Mouse (Mus musculus): ENCODE measurements around the gene Il11ra1. TPM values are rescaled to one million over a fixed set of nuclear protein-coding genes. Genes with fewer than 3 reads are reported as not detected.

The Il11ra1 gene
- polyA plus RNA-seq (2017; shearing (Covaris generic)): 8.7 TPM

DNA sequence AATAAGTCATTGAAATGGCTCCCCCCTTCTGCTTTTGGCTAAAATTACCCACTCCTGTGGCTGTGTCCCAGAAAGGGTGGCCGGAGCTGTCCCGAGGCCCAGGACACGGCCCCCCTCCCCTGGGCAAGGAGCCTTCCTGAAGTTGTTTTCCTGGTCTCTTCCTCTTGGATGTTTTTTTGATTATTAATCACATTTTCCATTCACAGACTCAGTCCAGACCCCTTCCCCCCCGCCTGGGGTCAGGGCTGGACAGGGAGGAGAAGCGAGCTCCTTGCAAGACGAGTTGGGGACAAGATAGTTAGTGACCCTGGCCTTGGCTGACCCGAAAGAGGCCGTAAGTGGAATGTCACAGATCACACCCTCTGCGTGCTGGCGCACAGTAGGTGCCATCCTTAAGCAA lies at the start of gene Il11ra1:
Gene Il11ra1 (plus strand): TSS at position 207 of the 400 bp plus-strand sequence.

DNA sequence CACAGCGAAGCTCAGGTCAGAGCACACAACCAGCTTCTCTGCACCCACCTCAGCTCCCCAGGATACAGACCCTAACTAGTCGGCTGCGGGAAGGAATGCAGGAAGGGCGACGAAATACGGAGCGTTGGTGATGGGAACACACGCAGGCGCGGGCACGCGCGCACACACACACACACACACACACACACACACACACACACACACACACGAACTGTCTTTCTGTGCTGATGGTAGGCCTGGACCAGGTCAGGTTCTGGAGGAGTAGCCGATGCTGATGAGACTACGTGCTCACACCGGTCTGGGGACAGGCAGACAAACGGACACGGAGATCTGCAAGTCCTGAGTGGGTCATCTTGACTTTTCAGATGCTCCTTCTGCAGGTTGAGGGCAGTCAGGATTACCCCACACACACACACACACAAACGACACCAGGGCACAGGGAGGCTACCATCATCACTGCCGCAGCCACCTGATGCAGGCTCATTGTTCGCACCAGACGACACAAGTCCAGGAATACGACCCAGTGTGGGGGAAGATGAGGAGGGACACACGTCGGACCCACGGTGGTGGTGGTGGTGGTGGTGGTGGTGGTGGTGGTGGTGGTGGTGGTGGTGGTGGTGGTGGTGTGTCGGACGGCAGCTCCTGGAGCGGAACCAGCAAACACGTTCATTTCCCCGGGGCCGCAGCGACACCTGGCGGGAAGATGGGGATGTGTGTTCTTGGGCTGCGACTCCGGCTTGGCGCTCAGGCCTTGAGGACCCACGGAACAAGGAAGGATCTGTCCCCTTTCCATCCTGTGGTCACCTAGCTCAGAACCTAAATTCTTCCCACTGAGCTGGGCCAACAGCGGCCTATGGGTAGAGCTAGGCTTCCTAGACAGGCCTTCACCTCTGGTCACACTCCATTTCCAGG lies 2.6 kb upstream of the Il11ra1 start, which contains the start of gene Cntfr:
Gene Cntfr (minus strand): TSS at position 160 of the 912 bp plus-strand sequence.

DNA sequence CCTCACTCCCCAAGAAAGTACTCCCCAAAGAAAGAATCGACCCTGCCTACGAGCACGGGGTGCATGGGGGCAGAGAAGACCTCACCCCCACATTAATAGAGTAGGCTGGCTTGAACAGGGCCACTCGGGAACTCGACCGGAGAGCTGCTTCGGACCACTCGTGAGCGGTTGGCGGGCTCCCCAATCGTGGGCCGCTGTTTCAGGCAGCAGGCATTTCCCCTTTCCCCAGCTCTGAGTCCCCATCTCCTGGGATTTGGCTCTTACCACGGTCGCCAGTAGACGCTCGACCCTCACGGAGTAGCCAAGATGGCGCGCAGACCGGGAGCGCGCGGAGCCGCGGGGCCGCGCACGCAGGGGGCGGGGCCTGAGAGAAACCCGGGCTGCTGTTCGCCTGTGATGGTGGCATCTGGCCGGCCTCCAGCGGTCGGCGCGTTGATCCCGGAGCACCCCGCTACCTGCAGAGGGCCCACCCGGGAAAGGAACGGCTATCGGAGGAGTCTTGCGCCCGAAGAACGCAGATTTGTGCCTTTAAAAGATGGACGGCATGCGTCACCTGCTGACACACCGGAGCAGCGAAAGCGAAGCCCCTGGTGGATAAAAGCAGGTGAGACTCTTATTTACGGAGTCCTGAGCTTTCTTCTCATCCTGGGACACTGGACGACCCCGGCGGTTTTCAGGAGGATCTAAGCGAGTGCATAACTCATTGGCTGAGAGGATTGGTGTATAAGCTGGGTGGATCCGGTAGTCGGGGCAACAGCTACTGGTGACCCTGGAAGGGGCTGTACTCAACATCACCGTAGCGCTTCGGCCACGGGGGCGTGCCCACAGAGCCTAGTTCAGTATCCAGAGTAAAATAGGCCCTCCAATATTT lies 13.6 kb downstream of the Il11ra1 start, which contains the start of gene Rpp25l:
Gene Rpp25l (minus strand): TSS at position 338 of the 871 bp plus-strand sequence.

DNA sequence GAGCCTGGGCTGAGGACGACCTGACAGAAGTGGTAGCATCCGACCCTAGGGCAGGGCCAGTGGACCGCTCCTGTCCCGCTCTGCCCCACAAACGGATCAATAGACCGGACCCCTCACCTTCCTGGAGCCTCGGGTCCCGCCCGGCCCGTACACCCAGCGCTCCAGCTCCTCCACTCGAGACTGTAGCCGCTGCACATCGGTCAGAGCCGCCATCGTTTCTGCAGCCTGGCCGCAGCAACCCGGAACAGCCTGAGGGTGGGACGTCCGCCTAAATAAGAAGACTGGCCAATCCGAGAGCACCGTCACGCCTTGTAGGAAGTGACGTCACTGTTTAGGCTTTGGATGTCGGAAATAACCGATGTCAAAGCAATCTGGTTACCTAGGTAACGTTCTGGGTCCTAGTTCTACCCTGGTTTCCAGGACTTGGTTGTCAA lies 23.1 kb downstream of the Il11ra1 start, which contains the start of gene Dctn3:
Gene Dctn3 (minus strand): TSS at position 253 of the 434 bp plus-strand sequence.

DNA sequence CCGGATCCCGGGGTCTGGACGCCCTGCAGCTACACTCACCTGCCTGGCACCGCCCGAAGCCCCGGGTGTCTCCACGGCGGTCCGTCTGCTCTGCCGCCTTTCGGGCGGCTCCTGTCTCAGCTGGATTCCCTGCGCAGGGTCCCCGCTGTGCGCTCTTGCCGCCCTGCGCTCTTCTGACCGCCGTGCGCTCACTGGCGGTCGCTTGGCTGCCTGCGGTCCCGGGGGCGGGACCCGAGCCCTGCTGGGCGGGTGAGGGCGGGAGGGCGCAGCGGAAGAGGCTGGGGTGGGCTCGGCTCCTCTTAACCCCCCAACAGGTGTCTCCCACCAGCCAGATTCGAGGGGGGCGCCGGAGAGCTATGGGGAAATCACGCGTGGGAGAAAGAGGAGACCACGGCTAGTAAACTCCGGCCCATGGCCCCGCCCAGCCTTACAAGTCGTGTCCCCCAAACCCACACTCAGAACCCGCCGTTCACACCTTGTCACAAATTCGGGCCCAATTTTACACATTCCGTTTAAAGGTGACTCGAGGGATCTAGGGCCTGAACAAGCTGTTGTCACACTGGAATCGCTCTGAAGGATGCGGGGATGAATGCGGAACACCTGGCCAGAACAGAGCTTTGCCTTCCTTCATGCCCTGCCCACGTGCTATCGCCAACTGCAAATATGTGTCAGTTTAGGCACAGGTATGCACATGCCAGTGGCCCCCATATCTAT lies 31.4 kb downstream of the Il11ra1 start, which contains the start of gene Arid3c:
Gene Arid3c (minus strand): TSS at position 91 of the 714 bp plus-strand sequence.

DNA sequence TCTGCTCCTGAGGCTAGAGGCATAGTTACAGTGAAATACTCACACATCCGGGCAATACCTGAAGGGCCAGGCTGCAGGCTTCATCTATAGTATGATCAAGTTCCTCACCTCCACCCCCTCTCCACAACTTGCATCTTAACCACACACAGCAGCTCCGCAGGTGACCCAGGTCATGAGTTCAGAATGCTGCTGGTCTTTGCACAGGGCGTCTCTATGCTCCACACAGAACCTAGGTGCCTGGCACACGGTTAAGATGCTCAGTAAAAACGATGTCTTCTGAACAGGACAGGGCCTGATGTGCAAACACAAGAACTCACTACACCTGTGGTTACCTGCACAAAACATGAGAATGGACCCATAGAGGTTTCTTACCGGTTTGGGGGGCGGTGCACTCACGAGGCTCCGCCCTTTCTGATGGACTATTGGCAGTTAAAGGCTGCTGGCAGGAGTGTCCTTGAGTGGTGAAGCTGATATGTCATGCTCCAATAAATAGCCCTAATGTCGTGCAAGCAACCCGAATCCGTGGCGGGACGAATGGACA lies 55.1 kb downstream of the Il11ra1 start, which contains the start of gene Galt:
Gene Galt (plus strand): TSS at position 432 of the 541 bp plus-strand sequence.

DNA sequence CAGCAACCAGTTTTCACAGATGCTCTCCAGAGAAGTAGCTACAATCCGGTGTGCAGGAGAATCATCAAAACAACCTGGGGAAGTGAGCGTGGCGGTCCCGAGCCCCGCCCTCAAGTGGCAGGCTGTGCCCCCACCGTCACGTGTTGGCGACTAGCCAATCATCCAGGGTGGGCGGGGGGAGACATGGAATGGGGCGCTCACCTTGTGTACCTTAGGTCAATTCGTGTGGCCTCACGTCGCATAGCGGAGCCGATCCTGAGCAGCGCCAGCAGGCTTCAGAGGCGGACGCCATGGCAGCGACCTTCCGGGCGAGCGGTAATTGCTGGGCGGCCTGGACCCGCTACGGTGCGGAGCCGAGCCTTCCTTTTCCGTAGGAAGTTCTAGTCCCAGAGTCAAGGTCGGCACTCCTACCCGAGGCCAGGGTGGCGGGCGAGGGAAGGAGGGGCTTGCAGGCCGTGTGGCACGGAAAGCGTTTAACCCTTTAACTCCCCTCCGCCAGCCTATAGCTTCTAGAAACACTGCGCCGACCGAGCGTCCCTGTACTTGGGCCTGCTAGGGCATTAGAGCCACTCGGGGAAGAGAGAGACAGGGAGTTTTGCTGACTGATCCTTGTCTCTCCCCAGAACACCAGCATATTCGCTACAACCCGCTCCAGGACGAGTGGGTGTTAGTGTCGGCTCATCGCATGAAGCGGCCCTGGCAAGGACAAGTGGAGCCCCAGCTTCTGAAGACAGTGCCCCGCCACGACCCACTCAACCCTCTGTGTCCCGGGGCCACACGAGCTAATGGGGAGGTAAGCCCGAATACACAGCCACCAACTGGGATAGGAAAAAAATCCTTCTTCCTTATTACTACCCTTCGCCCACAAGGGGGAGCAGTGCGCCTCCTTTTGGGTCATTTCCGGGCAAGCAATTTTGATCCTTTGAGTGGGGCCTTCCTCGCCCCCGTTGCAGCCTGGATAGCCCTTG lies 55.8 kb downstream of the Il11ra1 start, which contains the start of gene Sigmar1:
Gene Sigmar1 (minus strand): TSS at position 820 of the 968 bp plus-strand sequence.

DNA sequence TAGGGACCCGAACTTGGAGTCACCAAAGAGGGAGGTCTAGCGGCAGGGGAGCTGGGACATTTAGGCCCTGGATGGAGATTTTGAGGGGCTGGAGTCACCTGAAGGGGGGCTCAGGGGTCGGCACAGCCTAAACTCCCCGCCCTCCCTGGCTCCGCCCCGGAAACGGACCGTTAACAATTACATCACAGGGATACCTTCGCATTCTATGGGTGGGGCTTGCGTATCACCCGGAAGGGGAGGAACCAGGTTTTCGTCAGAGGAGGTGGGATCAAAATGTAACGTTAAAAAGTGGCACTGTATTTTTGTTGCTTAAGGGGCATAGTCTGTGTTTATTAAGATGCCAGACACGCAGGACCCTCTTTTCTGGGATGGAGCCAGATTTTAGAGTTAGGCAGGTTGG lies 74.2 kb downstream of the Il11ra1 start, which contains the start of gene Ccl27a:
Gene Ccl27a (minus strand): TSS at position 246 of the 400 bp plus-strand sequence.

Other genes starting within 250 kb of the Il11ra1 start
- gene Kif24, start 235.1 kb upstream of the Il11ra1 start, polyA plus RNA-seq (2017; shearing (Covaris generic)): 1.2 TPM
- 22.1 TPM for gene Nudt2, start 234.8 kb upstream of the Il11ra1 start, polyA plus RNA-seq (2017; shearing (Covaris generic))
- 0.06 TPM for gene AI464131, start 196.9 kb upstream of the Il11ra1 start, polyA plus RNA-seq (2017; shearing (Covaris generic))
- gene 1110017D15Rik, start 182.7 kb upstream of the Il11ra1 start, polyA plus RNA-seq (2017; shearing (Covaris generic)): not detected
- 1.6 TPM for gene Fam219a, start 130.5 kb upstream of the Il11ra1 start, polyA plus RNA-seq (2017; shearing (Covaris generic))
- not detected for gene Dnaic1, start 130.2 kb upstream of the Il11ra1 start, polyA plus RNA-seq (2017; shearing (Covaris generic))
- gene Enho, start 59.7 kb upstream of the Il11ra1 start, polyA plus RNA-seq (2017; shearing (Covaris generic)): not detected
- not detected for gene Cntfr, start 2.9 kb upstream of the Il11ra1 start, polyA plus RNA-seq (2017; shearing (Covaris generic))
- 54.4 TPM for gene Rpp25l, start 13.5 kb downstream of the Il11ra1 start, polyA plus RNA-seq (2017; shearing (Covaris generic))
- gene Dctn3, start 23.2 kb downstream of the Il11ra1 start, polyA plus RNA-seq (2017; shearing (Covaris generic)): 142 TPM
- not detected for gene Arid3c, start 31.2 kb downstream of the Il11ra1 start, polyA plus RNA-seq (2017; shearing (Covaris generic))
- gene Galt, start 55.2 kb downstream of the Il11ra1 start, polyA plus RNA-seq (2017; shearing (Covaris generic)): 70.8 TPM
- 37.0 TPM for gene Sigmar1, start 56.2 kb downstream of the Il11ra1 start, polyA plus RNA-seq (2017; shearing (Covaris generic))
- gene Ccl27a, start 74.3 kb downstream of the Il11ra1 start, polyA plus RNA-seq (2017; shearing (Covaris generic)): 7.5 TPM
- not detected for gene Gm21541, start 203.6 kb downstream of the Il11ra1 start, polyA plus RNA-seq (2017; shearing (Covaris generic))
- 1.4 TPM for gene Gm20878, start 241.6 kb downstream of the Il11ra1 start, polyA plus RNA-seq (2017; shearing (Covaris generic))

Measured in activated CD4-positive, CD25-positive, alpha-beta regulatory T cell, adult 9 weeks (primary cell).